Mouse (Mus musculus) erythroblast, embryonic 14.5 days (primary cell): ENCODE measurements around the gene Lmx1b.

Experiments
- GATA1 ChIP-seq: IDR thresholded peaks from 2 replicates; pipeline ENCODE4 v1.6.1; 2012; ENCODE audit warnings: low read length, inconsistent platforms, mixed read lengths
- TAL1 ChIP-seq: IDR thresholded peaks from 3 replicates; pipeline ENCODE4 v1.6.1; 2012; ENCODE audit warnings: low read length, inconsistent platforms, mixed read lengths

DNA sequence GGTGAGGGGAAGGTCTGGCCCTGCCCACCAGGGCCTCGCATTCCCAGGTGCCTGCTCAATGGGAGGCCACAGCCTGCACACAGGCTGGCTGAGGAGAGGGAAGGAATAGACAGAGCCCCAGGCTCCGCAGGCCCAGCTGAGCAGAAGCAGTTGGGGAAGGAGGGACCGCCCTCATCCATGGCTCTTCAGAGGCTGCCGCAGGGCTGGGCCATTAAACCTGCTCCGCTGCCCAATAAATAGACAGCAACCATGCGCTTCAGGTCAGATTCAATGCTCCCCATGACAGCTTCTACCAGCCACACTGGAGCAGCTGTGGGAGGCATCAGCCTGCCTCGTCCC is 45.3 kb downstream of the Lmx1b start:
- TF ChIP-seq GATA1 (no peak), TAL1 (no peak)
